ENCODE assay signal across 8 mouse cellular contexts in genomic region chr7:19282385-19282784, GRCm38 (mm10). TPM values are rescaled to one million over a fixed set of nuclear protein-coding genes. Genes with fewer than 3 reads are reported as not detected.
DNase-seq lines count a peak whose midpoint lies in the region; ATAC-seq lines count a peak whose summit lies in the region.

TSS of gene Rtn2 (plus strand) at chr7:19282624.

- DNase-seq in R1 (ENCODE audit: low read depth, low spot score): peak; percentile 91
- DNase-seq in cerebellum, adult 8-10 months: peak; percentile 90
- peak; percentile 53 to 67 for DNase-seq in layer of hippocampus, postnatal 25 days (ENCODE audit: extremely low spot score in 1 of 2, low spot score in 1 of 2)
- peak; percentile 76 for DNase-seq in lung, postnatal 14 days
- DNase-seq in right cerebral cortex, adult 18-20 months: peak; percentile 89
- peak; percentile 88 for DNase-seq in yolk sac, embryonic 10.5 days (ENCODE audit: low spot score)

- peaks cover 16% of the 10 kb centered on the region for H3K4me1 ChIP-seq in hindbrain, embryonic 12.5 days

- 1% methylated on average over 37 of the region's 37 CpGs for WGBS in hindbrain, embryonic 12.5 days

- H3K4me3 ChIP-seq in hindbrain, embryonic 12.5 days: peak within 1 kb of the TSS; percentile 78

- H3K9me3 ChIP-seq in hindbrain, embryonic 12.5 days (replicated peaks): no peaks in the 10 kb centered on the region

- H3K36me3 ChIP-seq in hindbrain, embryonic 12.5 days: peaks cover 14% of the 10 kb centered on the region

- peak within 1 kb of the TSS; percentile 91 for H3K9ac ChIP-seq in hindbrain, embryonic 12.5 days

- peaks cover 45% of the 10 kb centered on the region for H3K27me3 ChIP-seq in hindbrain, embryonic 12.5 days

- ATAC-seq in frontal cortex, adult (ENCODE audit: low TSS enrichment): peak; percentile 83
- ATAC-seq in hindbrain, embryonic 12.5 days (ENCODE audit: low FRiP score): peak; percentile 85

- peak within 1 kb of the TSS; percentile 79 for H3K4me2 ChIP-seq in hindbrain, embryonic 12.5 days (replicated peaks)

- H3K27ac ChIP-seq in hindbrain, embryonic 12.5 days: peak within 1 kb of the TSS; percentile 89

RNA-seq across cellular contexts. Expression of gene Rtn2, which starts in this region (rescaled TPM):
- polyA plus RNA-seq in hindbrain, embryonic 12.5 days (2016; fragmentation: Nextera tagmentation; extraction: Ambion mirVana): 67.8 and 68.0 TPM in 2 replicates
- total RNA-seq in layer of hippocampus, postnatal 25 days (2021): 10 to 100 TPM; 85.9 to 96.3 TPM

Comparison
In these comparisons a context has a peak if more than half of its experiments do, and no peak if none do; other contexts are left out.
1. Peak in every context shown above with its lines: DNase-seq, ATAC-seq, H3K4me3 ChIP-seq and H3K27ac ChIP-seq.